Mouse (Mus musculus) midbrain, embryonic 13.5 days (tissue): Measurements from ENCODE around the gene Zfyve21. TPM values are rescaled to one million over a fixed set of nuclear protein-coding genes. Genes with fewer than 3 reads are reported as not detected.

Experiments used
- ATAC-seq: fragments of 200-750 bp; cut with Nextera tagmentation; 2 replicates; pipeline ENCODE4 v1.8.0; 2017; ENCODE audit warnings: mild to moderate bottlenecking, moderate TSS enrichment, moderate library complexity
- H3K27ac ChIP-seq: fragments of 300-500 bp; sonication (generic); 2 replicates; pipeline ENCODE4 v1.5.1; 2015; ENCODE audit warnings: inconsistent platforms, mild to moderate bottlenecking, moderate library complexity
- H3K27me3 ChIP-seq: fragments of 300-500 bp; sonication (generic); 2 replicates; pipeline ENCODE4 v1.6.1; 2015; ENCODE audit warnings: mild to moderate bottlenecking, inconsistent platforms
- H3K36me3 ChIP-seq: fragments of 300-500 bp; sonication (generic); 2 replicates; pipeline ENCODE4 v1.6.1; 2015; ENCODE audit warnings: mild to moderate bottlenecking, inconsistent platforms
- H3K4me1 ChIP-seq: fragments of 300-500 bp; sonication (generic); replicated peaks from 2 replicates; pipeline ENCODE4 v1.6.1; 2015; ENCODE audit warnings: inconsistent platforms
- H3K4me2 ChIP-seq: fragments of 300-500 bp; sonication (generic); replicated peaks from 2 replicates; pipeline ENCODE4 v1.6.1; 2015; ENCODE audit warnings: moderate library complexity, mild to moderate bottlenecking, inconsistent platforms
- H3K4me3 ChIP-seq: fragments of 300-500 bp; sonication (generic); replicated peaks from 2 replicates; pipeline ENCODE4 v1.5.1; 2015; ENCODE audit warnings: mild to moderate bottlenecking, inconsistent platforms
- H3K9ac ChIP-seq: fragments of 300-500 bp; sonication (generic); replicated peaks from 2 replicates; pipeline ENCODE4 v1.6.1; 2015; ENCODE audit warnings: mild to moderate bottlenecking, inconsistent platforms
- H3K9me3 ChIP-seq: fragments of 300-500 bp; sonication (generic); 2 replicates; pipeline ENCODE4 v1.6.1; 2016; ENCODE audit warnings: mild to moderate bottlenecking, inconsistent platforms
- WGBS: fragments of 180-500 bp; shearing (Covaris S2); methylation state at CpG from one replicate; pipeline ENCODE4 v1.1.7; 2015; 5-methylcytosine and 5-hydroxymethylcytosine counted together
- polyA plus RNA-seq: library from polyadenylated mRNA; unstranded; fragments of >200 nt; fragmentation: Nextera tagmentation; extraction: Ambion mirVana; gene quantifications from 2 replicates; pipeline ENCODE4 v1.2.1, GENCODE M21; 2015

Zfyve21 gene
- polyA plus RNA-seq, 1 experiment from 2014 or later = 36.6 TPM

- no peak overlapping the region for H3K4me3 ChIP-seq
- no peaks in the 10 kb centered on the region for H3K4me1 ChIP-seq
- no peaks in the 10 kb centered on the region for H3K27me3 ChIP-seq
- H3K36me3 ChIP-seq = no peaks in the 10 kb centered on the region
- no peak for ATAC-seq
- no peak overlapping the region for H3K9ac ChIP-seq
- no peak overlapping the region for H3K4me2 ChIP-seq
- 73% methylated on average over 5 of the region's 5 CpGs for WGBS
- 0 out of 2 replicates have a peak overlapping the region, but pooled peaks have one; percentile 4 for H3K27ac ChIP-seq
- H3K9me3 ChIP-seq = no peaks in the 10 kb centered on the region
Measured at GRCm38 (mm10) chr12:111851745-111852144, 37.8 kb downstream of the Zfyve21 start.

- Histone ChIP-seq H3K4me1 (no peaks in the 10 kb centered on the region), H3K4me3 (no peak overlapping the region), H3K27me3 (no peaks in the 10 kb centered on the region), H3K27ac (no peak overlapping the region), H3K4me2 (no peak overlapping the region), H3K9ac (no peak overlapping the region), H3K36me3 (0 out of 2 replicates have a peak, but pooled peaks cover 1% of the 10 kb centered on the region), H3K9me3 (no peaks in the 10 kb centered on the region)
- 74% methylated on average over 10 of the region's 10 CpGs for WGBS
- ATAC-seq = no peak
Measured at GRCm38 (mm10) chr12:111853011-111853436, 39.1 kb downstream of the Zfyve21 start.

GRCm38 (mm10) chr12:111853546-111853945, 39.6 kb downstream of the Zfyve21 start:
- 81% methylated on average over 4 of the region's 4 CpGs for WGBS
- H3K9ac ChIP-seq = no peak overlapping the region
- H3K4me3 ChIP-seq = no peak overlapping the region
- H3K4me2 ChIP-seq = no peak overlapping the region
- no peaks in the 10 kb centered on the region for H3K9me3 ChIP-seq
- no peaks in the 10 kb centered on the region for H3K27me3 ChIP-seq
- no peaks in the 10 kb centered on the region for H3K4me1 ChIP-seq
- H3K36me3 ChIP-seq = 0 out of 2 replicates have a peak, but pooled peaks cover 3% of the 10 kb centered on the region
- H3K27ac ChIP-seq = no peak overlapping the region
- no peak for ATAC-seq

- Histone ChIP-seq H3K4me2 (no peak overlapping the region), H3K36me3 (peaks cover 3% of the 10 kb centered on the region; the same call in 1 of the 2 replicates), H3K4me3 (no peak overlapping the region), H3K4me1 (no peaks in the 10 kb centered on the region), H3K9me3 (0 out of 2 replicates have a peak, but pooled peaks cover 3% of the 10 kb centered on the region), H3K27ac (no peak overlapping the region), H3K9ac (no peak overlapping the region), H3K27me3 (no peaks in the 10 kb centered on the region)
- ATAC-seq = no peak
- 83% methylated on average over 2 of the region's 2 CpGs for WGBS
Measured at GRCm38 (mm10) chr12:111855448-111855847, 41.5 kb downstream of the Zfyve21 start.

GRCm38 (mm10) chr12:111864206-111864824, 50.3 kb downstream of the Zfyve21 start:
- no peak overlapping the region for H3K9ac ChIP-seq
- no peak for ATAC-seq
- no peak overlapping the region for H3K4me3 ChIP-seq
- H3K4me2 ChIP-seq = no peak overlapping the region
- H3K27ac ChIP-seq = no peak overlapping the region
- 90% methylated on average over 4 of the region's 4 CpGs for WGBS
- no peaks in the 10 kb centered on the region for H3K9me3 ChIP-seq
- no peaks in the 10 kb centered on the region for H3K4me1 ChIP-seq
- no peaks in the 10 kb centered on the region for H3K27me3 ChIP-seq
- H3K36me3 ChIP-seq = peaks cover 7% of the 10 kb centered on the region; the same call in 1 of the 2 replicates

- Histone ChIP-seq H3K27me3 (no peaks in the 10 kb centered on the region), H3K9me3 (no peaks in the 10 kb centered on the region), H3K4me2 (no peak overlapping the region), H3K4me3 (no peak overlapping the region), H3K36me3 (peaks cover 2% of the 10 kb centered on the region; the same call in 1 of the 2 replicates), H3K4me1 (no peaks in the 10 kb centered on the region), H3K27ac (no peak overlapping the region), H3K9ac (no peak overlapping the region)
- 78% methylated on average over 1 of the region's 1 CpGs for WGBS
- no peak for ATAC-seq
Measured at GRCm38 (mm10) chr12:111869806-111870205, 55.8 kb downstream of the Zfyve21 start.

- H3K9me3 ChIP-seq = no peaks in the 10 kb centered on the region
- no peaks in the 10 kb centered on the region for H3K36me3 ChIP-seq
- no peaks in the 10 kb centered on the region for H3K4me1 ChIP-seq
- H3K4me3 ChIP-seq = no peak overlapping the region
- no peak overlapping the region for H3K4me2 ChIP-seq
- no peak overlapping the region for H3K9ac ChIP-seq
- no peak overlapping the region for H3K27ac ChIP-seq
- no peaks in the 10 kb centered on the region for H3K27me3 ChIP-seq
- ATAC-seq = no peak
- WGBS = 88% methylated on average over 7 of the region's 7 CpGs
Measured at GRCm38 (mm10) chr12:111870811-111871210, 56.8 kb downstream of the Zfyve21 start.

GRCm38 (mm10) chr12:111872079-111872478, 58.1 kb downstream of the Zfyve21 start:
- WGBS = 91% methylated on average over 5 of the region's 5 CpGs
- H3K9ac ChIP-seq = no peak overlapping the region
- no peak overlapping the region for H3K4me2 ChIP-seq
- no peak overlapping the region for H3K27ac ChIP-seq
- ATAC-seq = no peak
- H3K4me1 ChIP-seq = no peaks in the 10 kb centered on the region
- H3K27me3 ChIP-seq = no peaks in the 10 kb centered on the region
- no peak overlapping the region for H3K4me3 ChIP-seq
- no peaks in the 10 kb centered on the region for H3K9me3 ChIP-seq
- H3K36me3 ChIP-seq = no peaks in the 10 kb centered on the region

- ATAC-seq = no peak
- 64% methylated on average over 1 of the region's 1 CpGs for WGBS
- H3K4me2 ChIP-seq = no peak overlapping the region
Measured at GRCm38 (mm10) chr12:111874601-111875140, 60.7 kb downstream of the Zfyve21 start.

GRCm38 (mm10) chr12:111875499-111875898, 61.5 kb downstream of the Zfyve21 start:
- no peak overlapping the region for H3K4me2 ChIP-seq
- H3K4me3 ChIP-seq = no peak overlapping the region
- H3K4me1 ChIP-seq = no peaks in the 10 kb centered on the region
- H3K27me3 ChIP-seq = no peaks in the 10 kb centered on the region
- H3K9ac ChIP-seq = no peak overlapping the region
- 92% methylated on average over 3 of the region's 3 CpGs for WGBS
- H3K9me3 ChIP-seq = no peaks in the 10 kb centered on the region
- H3K27ac ChIP-seq = no peak overlapping the region
- no peak for ATAC-seq
- H3K36me3 ChIP-seq = no peaks in the 10 kb centered on the region

More at GRCm38 (mm10) chr12:111874601-111875140, 60.7 kb downstream of the Zfyve21 start:
- Histone ChIP-seq H3K27ac (no peak overlapping the region), H3K9me3 (no peaks in the 10 kb centered on the region), H3K9ac (no peak overlapping the region), H3K4me3 (no peak overlapping the region), H3K4me1 (no peaks in the 10 kb centered on the region), H3K27me3 (no peaks in the 10 kb centered on the region), H3K36me3 (no peaks in the 10 kb centered on the region)

GRCm38 (mm10) chr12:111878213-111878612, 64.2 kb downstream of the Zfyve21 start:
- Histone ChIP-seq H3K4me3 (no peak overlapping the region), H3K4me2 (no peak overlapping the region), H3K9me3 (no peaks in the 10 kb centered on the region), H3K27me3 (no peaks in the 10 kb centered on the region), H3K27ac (no peak overlapping the region), H3K36me3 (no peaks in the 10 kb centered on the region), H3K4me1 (no peaks in the 10 kb centered on the region), H3K9ac (no peak overlapping the region)
- 14% methylated on average over 3 of the region's 3 CpGs for WGBS
- ATAC-seq = peak; percentile 80
